Mouse (Mus musculus) neural tube, embryonic 14.5 days (tissue): ENCODE results near the gene Olfr351. TPM values are rescaled to one million over a fixed set of nuclear protein-coding genes. Genes with fewer than 3 reads are reported as not detected.

Source experiments
- ATAC-seq: fragments of 200-750 bp; cut with Nextera tagmentation; 2 replicates; pipeline ENCODE4 v1.8.0; 2017; ENCODE audit warnings: low read depth, mild to moderate bottlenecking, moderate TSS enrichment, moderate library complexity
- H3K27ac ChIP-seq: fragments of 300-500 bp; sonication (generic); 2 replicates; pipeline ENCODE4 v1.5.1; 2014; ENCODE audit warnings: low read depth, mild to moderate bottlenecking, control low read depth, low read length, moderate library complexity, mixed read lengths
- H3K27me3 ChIP-seq: fragments of 300-500 bp; sonication (generic); 2 replicates; pipeline ENCODE4 v1.6.1; 2014; ENCODE audit warnings: low read length; ENCODE audit not compliant: control insufficient read depth, insufficient read depth
- H3K36me3 ChIP-seq: fragments of 300-500 bp; sonication (generic); 2 replicates; pipeline ENCODE4 v1.6.1; 2014; ENCODE audit warnings: low read length, mixed read lengths; ENCODE audit not compliant: control insufficient read depth, insufficient read depth
- H3K4me1 ChIP-seq: fragments of 300-500 bp; sonication (generic); 2 replicates; pipeline ENCODE4 v1.6.1; 2014; ENCODE audit warnings: low read length; ENCODE audit not compliant: control insufficient read depth, insufficient read depth
- H3K4me2 ChIP-seq: fragments of 300-500 bp; sonication (generic); 2 replicates; pipeline ENCODE4 v1.6.1; 2014; ENCODE audit warnings: mild to moderate bottlenecking, low read depth, low read length, control low read depth
- H3K4me3 ChIP-seq: fragments of 300-500 bp; sonication (generic); 2 replicates; pipeline ENCODE4 v1.5.1; 2014; ENCODE audit warnings: low read depth, low read length, control low read depth, mixed read lengths
- H3K9ac ChIP-seq: fragments of 300-500 bp; sonication (generic); replicated peaks from 2 replicates; pipeline ENCODE4 v1.6.1; 2014; ENCODE audit warnings: low read depth, mild to moderate bottlenecking, control low read depth, low read length, mixed read lengths
- H3K9me3 ChIP-seq: fragments of 300-500 bp; sonication (generic); 2 replicates; pipeline ENCODE4 v1.6.1; 2016; ENCODE audit warnings: low read length; ENCODE audit not compliant: control insufficient read depth
- WGBS: fragments of 180-500 bp; shearing (Covaris S2); extraction: QIAGEN DNeasy Blood & Tissue Kit; methylation state at CpG from one replicate; pipeline ENCODE4 v1.1.7; 2014; 5-methylcytosine and 5-hydroxymethylcytosine counted together
- polyA plus RNA-seq: library from polyadenylated mRNA; unstranded; fragments of >200 nt; fragmentation: Nextera tagmentation; extraction: Ambion mirVana; gene quantifications from 2 replicates; pipeline ENCODE4 v1.2.1, GENCODE M21; 2014

The Olfr351 gene
- polyA plus RNA-seq = not detected in 2 replicates

DNA sequence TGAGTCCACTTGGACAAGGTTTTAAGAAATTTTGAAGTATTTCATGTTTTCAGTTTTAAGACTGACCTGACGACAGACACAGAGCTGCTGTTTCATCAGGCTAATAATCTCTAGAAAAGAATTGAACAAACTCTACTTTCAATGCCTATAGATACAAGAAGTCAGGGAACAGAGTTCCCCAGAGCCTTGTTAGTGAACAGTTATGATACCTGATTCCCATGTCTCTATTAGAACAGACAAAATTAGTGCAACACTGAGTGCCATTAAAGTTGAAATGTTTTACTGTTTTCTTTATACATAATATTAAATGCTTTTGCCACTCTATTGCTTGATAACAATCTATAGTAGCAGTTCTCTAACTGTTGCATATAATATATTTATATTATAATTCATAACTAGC is at the start of gene Olfr351:
Gene Olfr351 (minus strand): TSS at position 101 of the 400 bp plus-strand sequence.
- ATAC-seq = no peak
- 91% methylated on average over 1 of the region's 1 CpGs for WGBS
- no peaks in the 10 kb centered on the region; the same call in 1 of the 2 replicates for H3K9me3 ChIP-seq

DNA sequence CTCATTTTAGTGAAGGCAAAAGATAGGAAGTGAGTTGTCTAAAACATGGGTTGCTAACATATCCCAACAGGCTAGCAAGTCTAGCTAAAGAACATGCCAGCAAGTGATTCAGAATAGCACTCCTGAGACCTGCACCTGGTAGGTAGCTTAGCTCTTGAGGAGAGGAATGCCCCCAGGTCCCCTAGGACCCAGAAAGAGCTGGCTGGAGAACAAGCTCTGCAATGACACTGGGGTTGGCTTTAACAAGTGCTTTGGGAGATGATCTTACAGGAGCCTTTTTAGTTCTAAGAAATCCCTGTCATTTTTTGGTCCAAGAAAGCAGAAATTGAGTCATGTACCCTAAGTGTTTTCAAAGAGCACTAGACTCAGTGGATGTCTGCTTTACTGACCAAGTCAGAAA is 42.9 kb upstream of the Olfr351 start, which contains the start of gene Olfr354:
Gene Olfr354 (plus strand): TSS at position 301 of the 400 bp plus-strand sequence.
- Histone ChIP-seq H3K9me3 (no peaks in the 10 kb centered on the region; the same call in 1 of the 2 replicates), H3K4me2 (no peak within 1 kb of the TSS), H3K36me3 (no peaks in the 10 kb centered on the region), H3K9ac (no peak within 1 kb of the TSS), H3K27ac (no peak within 1 kb of the TSS), H3K4me3 (no peak within 1 kb of the TSS), H3K4me1 (no peaks in the 10 kb centered on the region), H3K27me3 (no peaks in the 10 kb centered on the region)
- ATAC-seq = no peak

More for the DNA sequence above, at the start of gene Olfr351:
- no peak within 1 kb of the TSS for H3K4me3 ChIP-seq
- H3K4me2 ChIP-seq = no peak within 1 kb of the TSS
- H3K9ac ChIP-seq = no peak within 1 kb of the TSS
- H3K4me1 ChIP-seq = no peaks in the 10 kb centered on the region
- H3K27ac ChIP-seq = no peak within 1 kb of the TSS
- no peaks in the 10 kb centered on the region for H3K36me3 ChIP-seq
- no peaks in the 10 kb centered on the region for H3K27me3 ChIP-seq

DNA sequence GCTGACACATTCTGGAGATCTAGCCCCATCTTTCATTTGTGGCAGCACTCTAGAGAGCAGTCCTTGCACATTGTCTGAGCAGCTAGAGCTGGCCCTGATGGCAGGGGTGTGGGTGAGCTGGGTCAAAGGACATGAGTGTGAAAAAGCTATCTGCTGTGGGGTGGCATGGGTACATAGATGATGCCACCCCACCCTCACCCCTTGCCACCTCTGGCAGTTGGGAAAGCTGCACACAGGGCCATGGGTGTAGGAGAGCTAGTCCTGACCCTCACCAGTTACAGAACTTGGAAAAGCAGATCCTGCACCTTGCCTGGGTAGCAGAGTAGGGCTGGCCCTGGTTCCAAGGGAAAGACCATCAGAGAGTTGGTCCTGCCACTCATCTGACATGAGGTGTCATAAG is 34.7 kb upstream of the Olfr351 start:
- ATAC-seq = no peak
- Histone ChIP-seq H3K4me3 (no peak overlapping the region), H3K27me3 (no peaks in the 10 kb centered on the region), H3K4me2 (no peak overlapping the region), H3K9me3 (no peaks in the 10 kb centered on the region), H3K4me1 (no peaks in the 10 kb centered on the region), H3K27ac (no peak overlapping the region), H3K9ac (no peak overlapping the region), H3K36me3 (no peaks in the 10 kb centered on the region)

GRCm38 (mm10) chr2:36892836-36893235 is 30.4 kb upstream of the Olfr351 start, which contains the start of gene Olfr353:
Olfr353 (minus strand) TSS chr2:36892936.
- H3K36me3 ChIP-seq = no peaks in the 10 kb centered on the region
- H3K4me2 ChIP-seq = no peak within 1 kb of the TSS
- H3K27ac ChIP-seq = no peak within 1 kb of the TSS
- no peaks in the 10 kb centered on the region; the same call in 1 of the 2 replicates for H3K9me3 ChIP-seq
- no peaks in the 10 kb centered on the region for H3K27me3 ChIP-seq
- no peaks in the 10 kb centered on the region for H3K4me1 ChIP-seq
- H3K4me3 ChIP-seq = no peak within 1 kb of the TSS
- H3K9ac ChIP-seq = no peak within 1 kb of the TSS
- no peak for ATAC-seq

DNA sequence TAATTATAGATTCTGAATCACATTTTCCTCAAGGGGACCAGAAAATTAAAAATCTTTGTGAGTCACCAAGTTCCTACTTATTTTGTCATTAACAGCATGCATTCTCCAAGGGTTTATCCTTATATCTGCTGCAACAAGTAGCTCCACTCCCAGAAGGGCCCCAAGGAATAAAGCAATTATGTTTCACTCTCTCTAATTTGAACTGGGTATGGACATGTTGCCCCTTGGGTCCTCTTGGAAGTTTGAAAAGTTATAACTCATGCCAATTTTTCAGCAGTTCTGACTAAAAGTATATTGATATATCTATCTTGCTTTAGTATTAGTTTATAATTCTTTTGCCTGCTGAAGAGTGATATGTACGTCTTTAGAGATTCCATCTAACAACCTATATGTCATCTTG is 5.7 kb upstream of the Olfr351 start, which contains the start of gene Olfr352:
Gene Olfr352 (plus strand): TSS at position 301 of the 400 bp plus-strand sequence.
- no peaks in the 10 kb centered on the region for H3K27me3 ChIP-seq
- no peak within 1 kb of the TSS for H3K27ac ChIP-seq
- no peak for ATAC-seq
- no peaks in the 10 kb centered on the region; the same call in 1 of the 2 replicates for H3K9me3 ChIP-seq
- no peak within 1 kb of the TSS for H3K4me3 ChIP-seq
- H3K4me2 ChIP-seq = no peak within 1 kb of the TSS
- H3K36me3 ChIP-seq = no peaks in the 10 kb centered on the region
- H3K4me1 ChIP-seq = no peaks in the 10 kb centered on the region
- 92% methylated on average over 1 of the region's 1 CpGs for WGBS
- H3K9ac ChIP-seq = no peak within 1 kb of the TSS

DNA sequence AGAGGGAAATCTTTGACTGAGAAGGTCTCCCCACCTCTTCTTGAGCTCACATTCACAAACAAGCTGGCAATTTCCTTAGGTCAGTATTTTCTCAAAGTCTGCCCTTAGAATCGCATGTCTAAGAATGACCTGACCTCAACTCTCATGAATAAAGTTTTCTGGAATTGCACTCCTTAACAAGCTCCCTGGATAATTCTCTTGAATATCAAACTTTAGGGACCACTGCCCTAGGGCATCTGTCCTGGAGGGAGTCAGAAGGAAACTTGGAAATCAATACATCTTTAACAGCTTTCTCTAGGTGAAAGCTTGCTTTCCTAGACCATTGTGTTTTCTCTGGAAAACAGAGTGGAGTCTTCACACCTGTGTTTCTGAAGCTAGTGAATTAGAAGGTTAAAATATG is 16.4 kb downstream of the Olfr351 start, which contains the start of gene Olfr350:
Gene Olfr350 (plus strand): TSS at position 301 of the 400 bp plus-strand sequence.
- H3K4me2 ChIP-seq = no peak within 1 kb of the TSS
- no peak within 1 kb of the TSS for H3K4me3 ChIP-seq
- WGBS = 81% methylated on average over 1 of the region's 1 CpGs
- no peaks in the 10 kb centered on the region for H3K36me3 ChIP-seq
- peaks cover 4% of the 10 kb centered on the region; the same call in 1 of the 2 replicates for H3K9me3 ChIP-seq
- no peak within 1 kb of the TSS for H3K27ac ChIP-seq
- ATAC-seq = no peak
- H3K9ac ChIP-seq = no peak within 1 kb of the TSS
- H3K27me3 ChIP-seq = no peaks in the 10 kb centered on the region
- no peaks in the 10 kb centered on the region for H3K4me1 ChIP-seq

GRCm38 (mm10) chr2:36816932-36817331 is 45.5 kb downstream of the Olfr351 start, which contains the start of gene Olfr3:
Olfr3 (minus strand) TSS chr2:36817032.
- H3K27me3 ChIP-seq = no peaks in the 10 kb centered on the region
- WGBS = 70% methylated on average over 1 of the region's 1 CpGs
- no peaks in the 10 kb centered on the region for H3K9me3 ChIP-seq
- no peak for ATAC-seq
- H3K36me3 ChIP-seq = no peaks in the 10 kb centered on the region
- H3K4me1 ChIP-seq = no peaks in the 10 kb centered on the region
- no peak within 1 kb of the TSS for H3K4me3 ChIP-seq
- H3K27ac ChIP-seq = no peak within 1 kb of the TSS
- no peak within 1 kb of the TSS for H3K9ac ChIP-seq
- H3K4me2 ChIP-seq = no peak within 1 kb of the TSS

Other genes starting within 250 kb of the Olfr351 start
- gene Olfr345, start 222.6 kb downstream of the Olfr351 start, polyA plus RNA-seq = not detected in 2 replicates
- not detected in 2 replicates for gene Olfr346, start 176.9 kb downstream of the Olfr351 start, polyA plus RNA-seq
- not detected in 2 replicates for gene Olfr347, start 130.8 kb downstream of the Olfr351 start, polyA plus RNA-seq
- not detected in 2 replicates for gene Olfr348, start 78.4 kb downstream of the Olfr351 start, polyA plus RNA-seq
- not detected in 2 replicates for gene Olfr50, start 72.1 kb downstream of the Olfr351 start, polyA plus RNA-seq
- gene Olfr3, start 45.6 kb downstream of the Olfr351 start, polyA plus RNA-seq = not detected in 2 replicates
- gene Olfr350, start 16.4 kb downstream of the Olfr351 start, polyA plus RNA-seq = not detected in 2 replicates
- not detected in 2 replicates for gene Olfr352, start 5.8 kb upstream of the Olfr351 start, polyA plus RNA-seq
- not detected in 2 replicates for gene Olfr353, start 30.3 kb upstream of the Olfr351 start, polyA plus RNA-seq
- not detected in 2 replicates for gene Olfr354, start 43.0 kb upstream of the Olfr351 start, polyA plus RNA-seq
- not detected in 2 replicates for gene Olfr355, start 66.2 kb upstream of the Olfr351 start, polyA plus RNA-seq
- gene Olfr356, start 74.5 kb upstream of the Olfr351 start, polyA plus RNA-seq = not detected in 2 replicates
- gene Olfr357, start 131.2 kb upstream of the Olfr351 start, polyA plus RNA-seq = not detected in 2 replicates
- not detected in 2 replicates for gene Olfr358, start 146.7 kb upstream of the Olfr351 start, polyA plus RNA-seq
- gene Olfr360, start 203.1 kb upstream of the Olfr351 start, polyA plus RNA-seq = not detected in 2 replicates
- not detected in 2 replicates for gene Olfr361, start 226.6 kb upstream of the Olfr351 start, polyA plus RNA-seq